Mouse (Mus musculus) ovary, postnatal 36 days (tissue): ENCODE data around the gene Prss27.

Source experiments
- DNase-seq: peaks from one replicate; pipeline ENCODE4 v3.0.0; 2022; ENCODE audit warnings: low spot score, mixed read lengths

Gene Prss27

GRCm38 (mm10) chr17:24037844-24038243 is at the start of gene Prss27:
Gene Prss27 (plus strand): TSS chr17:24038144.
- DNase-seq = no peak

- no peak for DNase-seq
Measured at GRCm38 (mm10) chr17:23989802-23990201, 48.1 kb upstream of the Prss27 start.

- no peak for DNase-seq
Measured at GRCm38 (mm10) chr17:23992789-23993553, 45.0 kb upstream of the Prss27 start.

- DNase-seq = peak; percentile 90
Measured at GRCm38 (mm10) chr17:23993559-23994428, 44.1 kb upstream of the Prss27 start.

GRCm38 (mm10) chr17:23994667-23995066 is 43.3 kb upstream of the Prss27 start:
- no peak for DNase-seq

GRCm38 (mm10) chr17:23995421-23995820 is 42.5 kb upstream of the Prss27 start:
- no peak for DNase-seq

- no peak for DNase-seq
Measured at GRCm38 (mm10) chr17:23997901-23998300, 40.0 kb upstream of the Prss27 start, which contains the start of gene Prss22. Gene Prss22 (minus strand): TSS chr17:23998100.

- DNase-seq = no peak
Measured at GRCm38 (mm10) chr17:23998383-23998782, 39.6 kb upstream of the Prss27 start.

- peak; percentile 32 for DNase-seq
Measured at GRCm38 (mm10) chr17:24000404-24000803, 37.5 kb upstream of the Prss27 start.

- DNase-seq = no peak
Measured at GRCm38 (mm10) chr17:24004071-24004665, 33.8 kb upstream of the Prss27 start.

GRCm38 (mm10) chr17:24005049-24005448 is 32.9 kb upstream of the Prss27 start:
- DNase-seq = no peak

GRCm38 (mm10) chr17:24006930-24007329 is 31.0 kb upstream of the Prss27 start:
- no peak for DNase-seq

GRCm38 (mm10) chr17:24007391-24007790 is 30.6 kb upstream of the Prss27 start:
- DNase-seq = no peak

- DNase-seq = no peak
Measured at GRCm38 (mm10) chr17:24008105-24008504, 29.8 kb upstream of the Prss27 start.

- no peak for DNase-seq
Measured at GRCm38 (mm10) chr17:24009617-24010016, 28.3 kb upstream of the Prss27 start.

GRCm38 (mm10) chr17:24012921-24013320 is 25.0 kb upstream of the Prss27 start:
- DNase-seq = no peak

- no peak for DNase-seq
Measured at GRCm38 (mm10) chr17:24014433-24014965, 23.4 kb upstream of the Prss27 start.

- peak; percentile 22 for DNase-seq
Measured at GRCm38 (mm10) chr17:24015727-24016126, 22.2 kb upstream of the Prss27 start.

- no peak for DNase-seq
Measured at GRCm38 (mm10) chr17:24020696-24021095, 17.2 kb upstream of the Prss27 start.

- DNase-seq = peak; percentile 14
Measured at GRCm38 (mm10) chr17:24021375-24022199, 16.4 kb upstream of the Prss27 start.

GRCm38 (mm10) chr17:24029477-24029876 is 8.5 kb upstream of the Prss27 start:
- no peak for DNase-seq
